Mouse (Mus musculus) embryo, embryonic 9.5 days (tissue): ENCODE measurements around the gene Medag.

Source experiments
- DNase-seq: peaks from one replicate; pipeline ENCODE4 v3.0.0-alpha.2; 2017; ENCODE audit errors: extremely low spot score

The Medag gene

DNA sequence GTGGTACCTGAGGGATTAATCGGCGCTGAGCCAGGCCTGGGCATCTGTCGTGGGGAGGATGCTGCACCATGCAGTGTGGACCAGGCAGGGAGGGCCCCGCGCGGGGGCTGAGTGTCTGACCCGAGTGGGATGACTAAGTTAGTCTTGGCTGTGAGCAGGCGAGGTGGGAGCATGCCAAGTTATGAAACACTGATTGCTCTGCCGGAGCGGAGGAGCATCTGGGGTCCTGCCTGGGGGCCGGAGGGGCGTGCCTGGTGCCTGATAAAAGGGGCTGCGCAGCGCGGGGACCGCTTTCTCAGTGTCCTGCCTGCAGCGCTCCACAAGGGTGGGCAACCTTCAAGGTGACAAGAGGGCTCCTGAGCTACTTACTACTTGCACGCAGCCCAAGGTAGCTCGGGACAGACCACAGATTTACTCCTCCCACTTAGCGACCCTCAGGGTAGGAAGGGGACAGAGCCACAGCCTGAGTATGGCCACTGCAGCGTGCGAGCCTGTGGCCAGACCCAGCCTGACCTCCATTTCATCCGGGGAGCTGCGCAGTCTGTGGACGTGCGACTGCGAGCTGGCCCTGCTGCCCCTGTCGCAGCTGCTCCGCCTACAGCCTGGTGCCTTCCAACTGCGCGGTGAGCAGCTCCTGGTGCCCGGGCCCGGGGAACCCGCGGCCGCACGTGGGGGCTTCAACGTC, at the start of gene Medag:
Gene Medag, plus strand, starts transcription at position 241 of the 685 bp plus-strand sequence.
- peak; percentile 57 for DNase-seq

DNA sequence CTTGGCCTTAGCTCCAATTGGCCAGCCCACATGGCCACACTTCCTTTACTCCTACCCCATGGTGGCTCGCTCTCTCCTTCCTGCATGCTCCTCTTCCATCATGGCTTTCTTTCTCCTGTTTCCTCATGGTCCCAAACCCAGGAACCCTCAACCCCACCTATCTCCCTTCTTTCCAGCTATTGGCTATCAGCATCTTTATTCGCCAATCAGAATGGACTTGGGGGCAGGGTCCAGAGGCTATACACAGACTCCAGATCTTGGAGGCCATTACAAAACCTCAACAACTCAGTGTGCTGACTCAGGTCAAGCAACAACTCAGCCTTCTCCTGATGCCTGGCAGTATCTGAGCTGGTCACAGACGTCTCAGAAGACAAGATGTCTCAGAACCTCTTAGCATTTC, 48.9 kb upstream of the Medag start:
- DNase-seq = no peak

DNA sequence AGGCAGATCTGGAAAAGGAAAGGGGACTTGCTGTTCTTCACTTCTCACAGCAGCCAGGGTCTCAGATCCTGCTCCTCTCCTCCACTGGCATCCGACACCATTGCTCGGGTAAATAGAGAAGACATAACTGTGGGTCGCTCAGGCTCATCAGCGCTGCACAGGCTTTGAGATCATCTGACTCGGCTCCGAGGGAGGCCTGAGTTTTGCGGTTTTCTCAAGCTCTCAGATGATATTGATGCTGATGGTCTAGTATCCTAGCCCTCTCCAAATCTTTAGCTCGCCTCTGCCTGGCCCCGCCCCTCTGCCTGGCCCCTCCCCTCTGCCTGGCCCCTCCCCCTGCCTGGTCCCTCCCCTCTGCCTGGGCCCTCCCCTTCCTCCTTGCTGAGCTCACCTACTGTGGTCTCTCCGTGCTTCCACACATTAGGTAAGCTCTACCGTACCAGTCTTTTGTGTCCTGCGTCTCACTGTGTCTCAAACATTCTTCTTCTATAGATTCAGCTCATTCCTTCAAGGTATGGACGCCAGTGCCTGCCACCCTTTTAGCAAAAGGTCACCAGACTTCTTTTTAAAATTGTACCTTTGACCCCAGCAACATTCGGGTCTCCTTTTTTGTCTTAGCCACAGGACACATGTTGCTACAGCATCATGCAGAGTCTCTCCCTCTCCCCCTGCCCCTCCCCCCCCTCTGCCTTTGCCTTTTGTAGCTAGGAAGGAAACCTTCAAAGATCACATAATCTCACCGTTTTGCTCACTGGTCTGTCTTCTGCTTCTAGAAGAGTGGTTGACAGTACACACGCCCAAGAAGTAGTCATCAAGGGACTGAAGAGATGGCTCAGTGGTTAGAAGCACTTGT, 47.4 kb upstream of the Medag start:
- DNase-seq = no peak

DNA sequence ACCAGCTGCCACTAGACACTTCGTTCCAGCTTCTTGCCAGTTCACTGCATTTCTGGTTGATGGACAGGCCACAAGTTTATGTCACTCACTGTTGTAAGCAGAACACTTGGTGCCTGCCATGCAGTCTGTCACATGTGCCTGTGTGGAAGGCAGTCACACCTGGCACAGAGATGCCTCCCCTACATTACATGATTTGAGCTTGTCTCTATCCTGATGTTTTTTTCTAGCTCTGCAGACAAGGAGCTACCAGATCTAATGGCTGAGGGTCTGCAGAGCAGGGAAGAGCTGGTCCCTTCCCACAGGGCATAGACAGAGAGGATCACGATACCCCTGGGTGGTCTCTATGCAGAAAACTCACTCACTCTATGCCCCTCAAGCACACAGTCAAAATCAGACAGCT, 44.5 kb upstream of the Medag start:
- no peak for DNase-seq

DNA sequence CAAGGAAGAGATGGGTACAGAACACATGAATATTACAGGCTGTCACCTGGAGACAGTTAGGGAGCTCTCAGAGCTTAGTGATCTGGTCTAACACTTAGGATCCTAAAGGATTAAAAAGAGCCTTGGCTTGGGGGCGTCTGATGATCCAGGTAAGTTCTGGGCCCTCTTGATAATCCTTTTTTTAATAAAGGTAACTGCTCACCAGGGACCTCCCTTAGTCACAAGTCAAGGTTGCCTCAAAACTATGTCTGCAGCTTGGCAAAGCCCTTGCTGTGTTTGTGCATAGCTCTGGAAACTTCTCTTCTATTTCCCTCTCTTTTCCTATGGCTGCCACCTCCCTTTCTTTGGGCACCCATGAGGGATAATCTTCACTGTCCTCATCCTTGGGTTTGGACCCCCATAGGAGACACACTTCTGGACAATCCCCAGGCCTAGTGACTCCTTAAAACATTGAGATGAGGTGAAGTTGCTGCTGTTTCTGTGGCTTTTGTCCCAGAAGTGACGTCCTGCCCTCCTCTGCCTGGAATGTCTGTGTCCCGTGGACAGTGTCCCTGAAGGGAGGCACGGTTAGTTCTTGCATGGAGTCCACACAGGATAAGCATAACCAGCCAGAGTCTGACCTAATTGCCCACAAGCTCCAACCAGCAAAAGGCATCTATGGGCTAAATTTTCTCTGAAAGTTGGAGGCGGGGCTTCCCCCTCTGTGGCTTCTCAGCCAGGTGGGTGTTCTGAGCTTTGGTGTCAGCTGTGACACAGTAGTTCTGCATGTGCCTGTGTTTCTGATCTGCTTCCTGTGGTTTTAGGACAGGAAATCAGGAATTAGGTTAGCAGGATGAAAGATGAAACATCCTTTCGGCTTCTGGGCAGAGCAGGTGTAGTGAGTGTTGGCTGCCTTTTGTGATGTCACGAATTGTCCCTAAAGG, 43.7 kb upstream of the Medag start:
- DNase-seq = no peak

DNA sequence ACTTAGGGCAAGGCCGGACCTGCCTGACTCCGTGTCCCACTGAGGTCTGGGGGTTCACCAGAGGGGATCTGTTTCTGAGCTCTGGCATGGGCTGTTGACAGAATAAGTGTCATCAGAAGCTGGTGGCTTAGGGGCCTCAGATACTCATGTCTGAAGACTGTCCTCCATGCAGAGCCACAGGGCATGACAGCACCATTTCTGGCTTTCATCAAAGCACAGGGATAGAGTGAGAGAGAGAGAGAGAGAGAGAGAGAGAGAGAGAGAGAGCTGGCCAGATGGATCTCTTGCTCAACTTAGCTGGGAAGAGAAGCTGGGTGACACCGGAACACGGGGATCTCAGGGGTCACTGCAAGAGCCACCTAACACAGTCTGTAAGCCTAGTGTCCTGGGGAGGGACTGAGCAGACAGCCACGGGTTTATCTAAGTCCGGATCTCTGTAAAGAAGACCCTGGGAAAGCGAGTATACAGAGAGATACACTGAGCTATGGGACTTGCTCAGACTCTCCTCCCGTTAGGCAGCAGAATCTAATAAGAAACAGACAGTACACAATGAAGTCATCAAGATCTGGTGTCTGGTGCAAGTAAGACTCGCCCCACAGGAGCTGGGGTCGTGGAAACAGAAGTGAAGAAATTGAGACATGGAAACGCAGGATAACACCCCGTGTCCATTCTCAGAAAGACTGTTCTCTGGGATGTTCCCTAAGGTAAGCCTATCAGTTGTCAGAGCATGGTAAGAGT, 42.8 kb upstream of the Medag start:
- no peak for DNase-seq

DNA sequence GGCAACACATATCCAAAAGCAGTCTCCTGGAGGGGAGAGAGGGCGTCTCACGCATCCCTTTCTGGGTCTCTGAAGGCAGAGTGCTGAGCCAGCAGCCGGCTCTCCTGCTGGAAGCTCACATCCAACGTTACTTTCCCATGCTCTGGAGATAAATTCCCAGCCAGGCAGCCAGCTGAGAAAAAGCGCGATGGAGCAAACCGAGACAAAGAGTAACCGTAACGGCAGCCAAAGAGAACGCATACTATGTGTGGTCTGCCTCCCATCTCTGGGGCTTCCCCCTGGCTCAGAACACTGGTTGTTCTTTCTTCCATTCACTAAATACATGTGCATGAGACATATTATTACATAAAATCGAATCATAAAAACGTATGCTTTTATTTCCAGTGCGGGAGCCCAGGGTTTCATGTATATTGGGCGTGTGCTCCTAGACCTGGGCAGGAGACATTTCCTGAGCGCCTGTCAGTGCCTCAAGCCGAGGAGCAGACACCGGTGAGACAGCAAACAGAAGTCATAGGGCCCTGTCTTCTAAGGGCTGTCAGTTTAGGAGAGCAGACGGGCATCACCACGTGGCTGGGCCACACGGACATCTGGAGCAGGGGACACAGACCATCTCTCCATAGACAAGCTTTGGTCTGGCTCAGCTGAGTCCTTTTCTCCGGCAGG, 42.0 kb upstream of the Medag start:
- no peak for DNase-seq

DNA sequence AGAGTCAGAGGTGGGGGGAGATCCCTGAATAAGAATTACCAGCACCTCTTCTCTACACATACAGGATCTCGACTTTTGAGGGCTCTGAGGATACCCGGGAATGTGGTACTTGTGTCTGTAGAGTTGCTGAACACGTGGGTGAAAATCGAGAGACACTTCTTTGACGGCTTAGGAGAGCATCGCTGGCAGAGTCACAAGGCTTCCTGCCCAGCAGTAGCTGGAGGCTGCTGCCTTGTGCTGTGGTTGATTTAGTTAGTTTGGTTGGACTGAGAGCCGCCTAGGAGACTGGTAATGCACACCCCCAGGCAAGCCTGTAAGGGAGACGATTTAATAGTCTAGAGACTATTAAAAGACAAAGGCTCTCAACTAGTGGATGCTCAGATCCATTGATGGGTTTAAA, 39.5 kb upstream of the Medag start:
- DNase-seq = no peak

DNA sequence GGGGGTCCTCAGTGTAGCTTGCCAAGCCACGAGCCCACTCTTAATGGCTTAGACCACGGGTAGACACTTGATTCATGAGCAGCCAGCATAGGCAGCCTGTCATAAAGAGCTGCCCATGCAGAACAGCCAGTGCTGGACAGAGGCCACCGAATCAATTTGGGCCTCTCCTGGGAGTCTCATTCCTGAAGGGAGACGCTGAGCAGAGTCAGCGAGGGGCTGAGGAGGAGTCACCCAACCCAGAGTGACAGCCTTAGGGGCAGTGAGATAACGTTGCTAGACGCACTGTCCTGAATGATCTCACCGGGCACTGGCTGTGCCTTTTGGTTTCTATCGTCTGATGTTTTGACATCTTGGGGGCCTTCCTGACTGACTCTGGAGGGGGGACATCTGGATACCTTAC, 38.3 kb upstream of the Medag start:
- no peak for DNase-seq

DNA sequence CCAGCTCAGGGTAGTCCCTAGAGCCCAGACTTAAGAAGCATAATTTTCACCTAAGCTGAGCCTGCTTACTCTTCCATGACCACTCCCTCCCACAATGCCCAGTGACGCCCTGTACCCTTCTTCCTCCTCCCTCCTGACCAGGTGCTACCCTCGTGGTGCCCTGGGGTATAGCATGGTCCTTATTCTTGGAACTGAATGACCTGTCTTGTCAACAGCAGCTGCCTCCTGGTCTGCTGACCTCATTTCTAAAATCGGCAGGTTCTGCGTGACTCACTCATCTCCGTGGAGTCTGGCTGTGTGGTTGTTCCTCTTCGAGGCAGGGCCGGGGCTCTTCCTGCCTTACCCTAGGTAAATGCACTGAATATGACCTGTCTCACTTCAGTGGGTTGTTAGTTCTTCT, 37.5 kb upstream of the Medag start:
- no peak for DNase-seq

DNA sequence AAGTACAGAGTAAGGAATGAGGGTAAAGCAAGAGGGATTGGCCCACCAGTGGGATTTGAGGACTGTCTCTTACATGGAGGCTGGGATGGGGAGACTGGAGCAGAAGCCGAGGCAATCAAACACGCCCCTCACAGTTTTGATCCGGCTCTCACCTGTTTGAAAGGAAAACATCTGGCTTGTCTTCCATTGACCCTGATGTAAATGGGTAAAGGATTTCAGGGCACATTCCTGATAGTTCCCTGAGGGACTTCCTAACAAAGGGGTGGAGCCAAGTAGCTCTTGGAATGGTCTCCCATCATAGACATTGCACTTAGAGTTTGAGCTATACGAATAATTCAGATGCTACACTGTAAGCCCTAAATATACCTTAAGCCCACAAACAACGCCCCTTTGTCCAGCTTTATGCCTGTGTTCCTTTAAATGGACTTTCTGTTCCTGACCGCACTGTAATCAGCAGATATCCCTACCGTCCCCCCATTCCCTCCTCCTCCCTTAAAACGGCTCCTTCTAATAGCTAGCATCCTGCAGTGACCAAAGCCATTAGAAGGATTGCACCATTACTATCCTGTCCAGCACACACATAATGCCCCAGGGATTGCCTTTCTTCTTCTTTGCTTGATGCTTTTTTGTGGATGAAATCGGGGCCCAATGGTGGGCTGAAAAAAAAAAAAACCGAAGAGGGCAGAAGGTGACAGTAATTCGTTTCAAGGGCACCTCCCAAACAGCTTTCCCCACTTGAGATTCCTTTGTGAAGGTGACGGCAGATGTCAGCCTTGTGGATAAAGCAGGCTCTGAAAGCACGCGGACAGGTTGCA, 36.3 kb upstream of the Medag start:
- DNase-seq = no peak

DNA sequence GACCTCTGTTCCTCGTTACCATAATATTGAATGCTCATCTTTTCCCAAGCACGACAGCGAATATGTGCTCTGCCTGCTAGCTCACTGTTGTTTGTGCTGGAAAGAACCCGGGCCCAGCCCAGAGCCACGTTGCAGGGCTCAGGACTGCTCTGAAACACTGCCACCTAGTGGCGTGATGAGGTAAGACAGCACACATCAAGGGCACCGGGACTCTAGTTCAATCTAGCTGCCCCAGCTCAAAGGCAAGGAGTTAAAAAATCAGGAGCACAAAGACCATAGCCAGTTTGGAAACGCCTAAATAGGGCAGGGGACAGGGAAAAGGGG, 35.7 kb upstream of the Medag start:
- peak; percentile 90 for DNase-seq

DNA sequence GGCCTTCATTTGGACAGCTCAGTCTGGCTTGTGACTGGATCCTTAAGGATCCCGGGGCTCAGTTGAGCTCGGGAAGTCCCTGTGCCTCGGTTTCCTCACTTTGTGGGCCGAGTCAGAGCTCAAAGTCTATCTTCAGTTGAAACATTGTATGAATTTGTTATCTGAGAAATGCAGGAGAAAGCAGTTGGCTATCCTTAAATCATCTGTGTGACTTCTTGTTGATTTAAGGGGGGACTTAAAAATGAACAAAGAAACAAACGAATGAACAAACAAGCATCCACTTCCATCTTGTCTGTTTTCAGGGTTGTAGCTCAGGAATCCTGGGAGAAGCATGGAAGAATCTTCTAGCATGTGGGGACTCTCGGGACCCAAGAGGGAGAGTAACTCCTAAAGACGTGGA, 35.2 kb upstream of the Medag start:
- no peak for DNase-seq

DNA sequence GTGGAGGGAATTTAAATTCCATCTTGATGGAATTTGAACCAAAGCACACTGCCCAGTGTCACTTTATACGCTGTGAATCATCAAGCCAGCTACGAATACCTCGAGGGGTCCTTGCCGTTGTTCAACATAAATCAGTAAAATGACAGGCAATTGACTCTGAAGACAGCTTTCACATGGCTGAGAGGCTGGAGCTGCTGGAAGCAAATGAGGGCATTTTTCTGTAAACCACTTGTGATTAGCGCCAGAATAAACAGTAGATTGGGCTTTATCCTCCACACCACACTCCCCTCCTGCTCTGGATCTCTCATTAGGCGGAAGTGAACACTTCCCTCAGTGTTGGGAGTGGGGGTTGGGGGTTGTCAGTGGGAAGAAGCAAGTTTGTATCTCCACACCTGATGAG, 34.3 kb upstream of the Medag start:
- DNase-seq = no peak

DNA sequence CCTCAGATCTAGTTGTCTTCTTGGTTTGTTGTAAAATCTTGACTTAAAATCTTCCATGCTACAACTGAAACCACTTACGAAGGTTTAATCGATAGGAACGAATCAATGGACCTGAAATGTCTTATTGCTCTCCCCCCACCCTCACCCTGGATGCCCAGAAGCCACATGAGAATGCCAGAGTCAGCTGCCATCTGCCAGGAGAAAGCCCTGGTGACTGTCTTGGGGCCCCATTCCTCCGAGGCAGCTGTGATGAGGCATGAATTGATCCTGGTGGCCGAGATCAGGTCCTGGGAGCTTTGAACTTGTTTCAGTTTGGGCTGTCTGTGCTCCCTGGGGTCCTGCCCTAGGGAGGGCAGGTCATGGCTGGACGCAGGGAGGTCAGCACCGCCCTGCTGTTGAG, 33.0 kb upstream of the Medag start:
- no peak for DNase-seq

DNA sequence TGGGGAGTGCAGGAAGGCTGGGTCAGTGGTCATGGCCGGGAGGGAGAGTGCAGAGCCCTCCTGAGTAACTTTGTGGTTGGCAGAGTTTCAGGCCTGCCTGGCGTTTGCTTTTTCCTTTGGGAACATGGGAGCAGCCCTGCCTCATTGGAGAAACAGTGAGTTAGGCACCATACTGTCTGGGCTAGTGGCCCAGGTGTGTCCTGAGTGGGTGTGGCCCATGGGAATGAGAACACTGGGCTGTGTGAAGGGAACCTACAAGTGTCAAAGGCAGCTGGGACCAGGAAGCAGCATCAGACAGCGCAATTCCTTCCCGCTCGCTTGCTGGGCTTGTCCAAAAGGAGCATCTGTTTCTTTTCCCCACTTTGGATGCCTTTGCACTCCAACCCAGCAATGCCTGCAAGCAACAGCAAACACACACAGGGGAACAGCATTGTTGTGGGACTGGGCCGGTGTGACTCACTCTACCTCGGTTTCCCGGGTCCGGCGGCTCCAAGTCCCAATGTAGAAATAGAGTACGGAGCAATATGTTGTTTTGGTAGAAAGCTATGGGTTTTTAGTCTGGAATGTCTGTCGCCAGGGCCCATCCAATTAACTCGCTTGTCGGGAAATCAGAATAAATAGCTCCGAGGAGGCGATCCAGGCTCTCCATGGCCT, 32.3 kb upstream of the Medag start:
- no peak for DNase-seq

DNA sequence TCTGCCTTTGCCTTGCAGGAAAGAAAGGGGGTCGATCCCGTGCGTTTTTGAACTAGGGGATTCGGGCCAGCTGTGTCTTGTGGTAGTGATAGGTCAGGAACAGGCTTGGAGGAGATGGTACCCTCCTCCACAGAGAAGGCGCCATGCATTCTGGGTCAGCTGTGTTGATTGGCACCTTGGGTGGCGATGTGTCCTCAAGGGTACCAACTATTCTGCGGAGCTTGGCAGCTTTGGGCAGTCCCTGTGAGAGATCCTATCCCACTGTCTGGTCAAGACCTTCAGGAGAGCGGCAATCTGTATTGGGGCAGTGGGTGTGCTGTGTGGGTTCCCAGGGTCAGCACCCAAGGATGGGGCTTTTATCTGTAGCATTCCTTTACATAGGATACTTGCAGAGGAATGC, 31.7 kb upstream of the Medag start:
- DNase-seq = no peak

DNA sequence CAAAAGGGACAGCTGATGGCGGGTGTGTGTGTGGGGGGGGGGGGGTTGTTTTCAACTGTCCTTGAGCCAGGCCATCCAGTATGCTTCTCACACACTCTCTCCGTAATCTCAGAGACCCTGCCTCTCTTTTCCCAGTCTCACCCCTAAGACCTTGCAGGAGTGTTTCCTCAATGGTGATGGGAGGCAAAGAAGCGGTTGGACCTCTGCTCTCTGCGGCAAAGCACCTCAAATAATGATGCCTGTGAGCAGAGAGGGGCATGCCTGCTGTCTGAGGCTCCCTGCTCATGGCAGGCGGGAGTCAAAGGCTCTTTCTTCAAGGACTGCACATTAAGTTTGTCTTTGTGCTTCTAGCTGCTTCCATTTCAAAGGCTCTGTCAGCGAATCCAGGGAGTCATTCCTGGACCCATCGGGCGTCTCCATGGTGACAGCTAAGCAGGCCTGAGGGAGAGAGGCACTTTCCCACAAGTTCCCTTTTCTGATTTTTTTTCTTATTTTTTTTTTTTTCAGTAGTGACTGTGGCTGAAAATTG, 31.1 kb upstream of the Medag start:
- peak; percentile 54 for DNase-seq

DNA sequence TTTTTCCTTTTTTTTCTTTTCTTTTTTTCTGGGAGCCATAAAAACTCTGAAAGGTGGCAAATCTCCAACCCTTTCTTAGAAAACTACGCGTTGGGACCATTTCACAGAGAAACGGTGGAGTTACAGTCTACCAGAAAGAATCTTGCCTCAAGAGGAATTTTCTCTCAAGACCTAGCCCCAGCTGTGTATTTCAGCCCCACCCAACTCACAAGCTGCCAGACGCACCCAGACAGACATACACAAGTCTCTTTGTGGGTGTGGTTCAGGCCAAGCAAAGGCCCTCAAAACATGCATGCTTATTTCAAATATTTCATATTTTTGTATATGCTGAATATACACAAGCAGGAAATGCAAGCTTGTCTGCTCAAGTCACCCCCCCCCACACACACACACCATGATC, 29.6 kb upstream of the Medag start:
- DNase-seq = no peak

DNA sequence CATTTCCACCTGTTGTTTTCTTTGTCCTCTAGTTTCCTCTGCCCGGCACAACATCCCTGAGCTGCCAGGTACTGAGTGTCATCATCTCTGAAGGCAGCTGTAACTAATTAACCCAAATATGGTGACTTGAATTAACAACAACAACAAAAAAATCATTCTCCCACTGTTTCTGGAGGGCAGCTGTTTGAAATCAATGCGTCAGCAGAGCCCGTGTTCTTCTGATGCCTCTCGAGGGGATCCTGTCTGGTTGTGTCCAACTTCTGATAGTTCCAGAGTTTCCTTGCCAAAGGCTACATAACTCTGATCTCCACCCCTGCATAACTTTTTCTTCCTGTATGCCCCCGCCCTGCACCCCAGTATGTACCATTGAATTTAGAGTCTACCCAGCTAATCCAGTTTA, 28.9 kb upstream of the Medag start:
- no peak for DNase-seq
